Mouse (Mus musculus) forebrain, embryonic 13.5 days (tissue): Measurements from ENCODE around the gene Olfr702. TPM values are rescaled to one million over a fixed set of nuclear protein-coding genes. Genes with fewer than 3 reads are reported as not detected.

Experiments
- ATAC-seq: fragments of 200-750 bp; cut with Nextera tagmentation; 2 replicates; pipeline ENCODE4 v1.8.0; 2017
- H3K27ac ChIP-seq: fragments of 300-500 bp; sonication (generic); 2 replicates; pipeline ENCODE4 v1.5.1; 2015; ENCODE audit warnings: inconsistent platforms, mild to moderate bottlenecking, moderate library complexity
- H3K27me3 ChIP-seq: fragments of 300-500 bp; sonication (generic); 2 replicates; pipeline ENCODE4 v1.6.1; 2015; ENCODE audit warnings: mild to moderate bottlenecking, inconsistent platforms
- H3K36me3 ChIP-seq: fragments of 300-500 bp; sonication (generic); 2 replicates; pipeline ENCODE4 v1.6.1; 2015; ENCODE audit warnings: mild to moderate bottlenecking, inconsistent platforms; ENCODE audit not compliant: poor library complexity, severe bottlenecking
- H3K4me1 ChIP-seq: fragments of 300-500 bp; sonication (generic); 2 replicates; pipeline ENCODE4 v1.6.1; 2015; ENCODE audit warnings: inconsistent platforms
- H3K4me2 ChIP-seq: fragments of 300-500 bp; sonication (generic); 2 replicates; pipeline ENCODE4 v1.6.1; 2015; ENCODE audit warnings: inconsistent platforms, mild to moderate bottlenecking, moderate library complexity
- H3K4me3 ChIP-seq: fragments of 300-500 bp; sonication (generic); 2 replicates; pipeline ENCODE4 v1.5.1; 2015; ENCODE audit warnings: mild to moderate bottlenecking, inconsistent platforms
- H3K9ac ChIP-seq: fragments of 300-500 bp; sonication (generic); 2 replicates; pipeline ENCODE4 v1.6.1; 2015; ENCODE audit warnings: mild to moderate bottlenecking, inconsistent platforms
- H3K9me3 ChIP-seq: fragments of 300-500 bp; sonication (generic); replicated peaks from 2 replicates; pipeline ENCODE4 v1.6.1; 2016; ENCODE audit warnings: inconsistent platforms
- WGBS: fragments of 180-500 bp; shearing (Covaris S2); methylation state at CpG from one replicate; pipeline ENCODE4 v1.1.7; 2015; 5-methylcytosine and 5-hydroxymethylcytosine counted together
- polyA plus RNA-seq: library from polyadenylated mRNA; unstranded; fragments of >200 nt; fragmentation: Nextera tagmentation; extraction: Ambion mirVana; gene quantifications from 2 replicates; pipeline ENCODE4 v1.2.1, GENCODE M21; 2015

The Olfr702 gene
- polyA plus RNA-seq: not detected in 2 replicates

DNA sequence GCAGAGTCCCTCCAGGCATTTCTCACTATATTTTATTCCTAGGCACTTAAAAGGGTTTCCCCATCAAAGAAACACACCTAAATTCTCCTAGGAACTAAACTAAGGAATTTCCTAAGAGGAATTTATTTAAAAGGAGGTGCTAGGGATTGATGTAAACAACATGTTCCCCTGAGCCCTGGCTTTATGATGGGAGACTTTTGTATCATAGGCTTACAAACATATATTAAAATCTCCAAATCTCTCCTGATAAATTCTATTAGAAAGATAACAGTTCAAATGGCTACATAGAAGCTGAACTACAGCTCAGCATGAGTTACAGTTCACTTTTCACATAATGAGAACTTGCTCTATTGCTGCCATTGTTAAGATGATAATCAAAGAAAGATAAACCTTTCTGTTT, at the start of gene Olfr702:
Olfr702 (minus strand) TSS at position 101 of the 400 bp plus-strand sequence.
- Histone ChIP-seq H3K9me3 (no peaks in the 10 kb centered on the region), H3K27ac (no peak within 1 kb of the TSS), H3K36me3 (no peaks in the 10 kb centered on the region)

DNA sequence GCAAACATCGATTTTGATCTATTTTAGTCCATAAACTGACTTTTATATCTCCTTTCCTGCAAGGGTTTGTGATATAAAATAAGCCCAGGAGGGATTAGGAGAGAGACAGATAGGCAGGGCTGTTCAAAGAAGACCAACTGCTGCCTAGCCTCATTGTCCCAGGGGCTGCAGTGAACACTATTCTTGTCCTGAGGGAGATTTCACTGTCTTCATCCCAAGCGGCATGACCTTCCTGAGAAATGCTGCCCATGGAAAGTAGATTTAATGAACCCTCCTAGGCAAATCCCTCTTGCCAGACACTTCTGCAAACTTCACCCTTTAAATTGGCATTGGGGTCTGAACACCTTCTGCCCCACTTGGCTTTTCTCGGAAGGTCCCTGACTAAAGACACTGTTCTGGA, 43.1 kb upstream of the Olfr702 start, which contains the start of gene Olfr705:
Olfr705 (minus strand) TSS at position 101 of the 400 bp plus-strand sequence.
- no peak for ATAC-seq
- Histone ChIP-seq H3K4me2 (no peak within 1 kb of the TSS), H3K27ac (no peak within 1 kb of the TSS), H3K36me3 (no peaks in the 10 kb centered on the region), H3K27me3 (no peaks in the 10 kb centered on the region), H3K9me3 (no peaks in the 10 kb centered on the region), H3K4me3 (no peak within 1 kb of the TSS), H3K4me1 (no peaks in the 10 kb centered on the region), H3K9ac (no peak within 1 kb of the TSS)
- WGBS: 81% methylated on average over 3 of the region's 3 CpGs

More for the DNA sequence above, at the start of gene Olfr702:
- no peak within 1 kb of the TSS for H3K4me2 ChIP-seq
- H3K4me3 ChIP-seq: no peak within 1 kb of the TSS
- no peak for ATAC-seq
- no peaks in the 10 kb centered on the region for H3K27me3 ChIP-seq
- no peaks in the 10 kb centered on the region for H3K4me1 ChIP-seq
- H3K9ac ChIP-seq: no peak within 1 kb of the TSS

DNA sequence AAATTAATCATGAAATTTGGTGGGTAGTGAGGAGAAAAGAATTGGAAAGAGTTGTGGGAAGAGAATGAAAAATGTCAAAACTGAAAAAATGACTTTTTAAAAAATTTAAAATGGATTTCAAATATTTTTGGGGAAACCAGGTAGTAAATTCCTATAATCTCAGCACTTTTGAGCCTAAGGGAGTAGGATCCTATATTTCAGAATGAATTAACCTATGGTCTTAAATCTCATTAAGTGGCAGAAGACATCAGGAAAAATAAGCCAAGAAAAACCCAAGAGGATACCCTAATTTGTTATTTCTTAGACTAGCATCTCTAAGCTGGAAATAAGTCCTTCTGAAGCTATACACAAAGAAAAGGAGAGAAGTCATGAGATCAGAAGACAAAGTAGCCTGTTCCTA, 29.2 kb upstream of the Olfr702 start, which contains the start of gene Olfr704:
Olfr704 (plus strand) TSS at position 301 of the 400 bp plus-strand sequence.
- Histone ChIP-seq H3K9ac (no peak within 1 kb of the TSS), H3K27ac (no peak within 1 kb of the TSS), H3K27me3 (no peaks in the 10 kb centered on the region), H3K36me3 (no peaks in the 10 kb centered on the region), H3K4me2 (no peak within 1 kb of the TSS), H3K9me3 (no peaks in the 10 kb centered on the region), H3K4me3 (no peak within 1 kb of the TSS), H3K4me1 (no peaks in the 10 kb centered on the region)
- no peak for ATAC-seq

DNA sequence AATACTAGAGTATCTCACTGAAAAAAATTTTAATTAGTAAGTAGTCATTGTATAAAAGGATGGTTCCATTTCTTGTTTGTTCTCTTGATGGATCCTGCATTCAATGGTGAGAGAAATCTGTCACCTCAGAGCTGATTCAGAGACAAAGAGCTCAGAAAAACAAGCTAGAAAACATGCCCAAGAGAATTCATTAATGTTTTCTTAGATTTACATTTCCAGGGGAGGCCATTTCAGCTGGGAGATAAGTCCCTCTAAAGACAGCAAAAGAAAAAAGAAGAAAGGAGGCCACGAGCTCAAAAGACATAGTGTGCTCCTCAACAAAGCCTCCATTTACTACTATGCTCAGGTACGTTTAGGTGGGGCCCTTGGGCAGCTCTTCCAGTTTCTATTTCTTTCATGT, 9.4 kb upstream of the Olfr702 start, which contains the start of gene Olfr703:
Olfr703 (plus strand) TSS at position 301 of the 400 bp plus-strand sequence.
- H3K27ac ChIP-seq: no peak within 1 kb of the TSS
- H3K9ac ChIP-seq: no peak within 1 kb of the TSS
- H3K36me3 ChIP-seq: no peaks in the 10 kb centered on the region
- H3K9me3 ChIP-seq: peaks cover 6% of the 10 kb centered on the region; the same call in 1 of the 2 replicates
- no peak within 1 kb of the TSS for H3K4me2 ChIP-seq
- no peaks in the 10 kb centered on the region for H3K4me1 ChIP-seq
- ATAC-seq: no peak
- H3K4me3 ChIP-seq: no peak within 1 kb of the TSS
- 53% methylated on average over 2 of the region's 2 CpGs for WGBS
- no peaks in the 10 kb centered on the region for H3K27me3 ChIP-seq

DNA sequence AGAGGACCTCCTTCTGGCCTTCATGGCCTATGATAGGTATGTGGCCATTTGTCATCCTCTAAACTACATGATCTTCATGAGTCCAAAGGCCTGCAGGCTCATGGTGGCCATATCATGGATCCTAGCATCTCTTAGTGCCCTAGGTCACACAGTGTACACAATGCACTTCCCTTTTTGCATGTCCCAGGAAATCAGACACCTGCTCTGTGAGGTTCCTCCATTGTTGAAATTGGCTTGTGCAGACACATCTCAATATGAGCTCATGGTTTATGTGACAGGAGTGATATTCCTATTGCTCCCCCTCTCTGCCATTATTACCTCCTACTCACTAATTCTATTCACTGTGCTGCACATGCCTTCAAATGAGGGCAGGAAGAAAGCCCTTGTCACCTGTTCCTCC, 15.3 kb downstream of the Olfr702 start:
- Histone ChIP-seq H3K9ac (no peak overlapping the region), H3K4me2 (no peak overlapping the region), H3K4me3 (no peak overlapping the region), H3K27me3 (no peaks in the 10 kb centered on the region), H3K4me1 (no peaks in the 10 kb centered on the region), H3K27ac (no peak overlapping the region), H3K9me3 (no peaks in the 10 kb centered on the region), H3K36me3 (no peaks in the 10 kb centered on the region)
- no peak for ATAC-seq

DNA sequence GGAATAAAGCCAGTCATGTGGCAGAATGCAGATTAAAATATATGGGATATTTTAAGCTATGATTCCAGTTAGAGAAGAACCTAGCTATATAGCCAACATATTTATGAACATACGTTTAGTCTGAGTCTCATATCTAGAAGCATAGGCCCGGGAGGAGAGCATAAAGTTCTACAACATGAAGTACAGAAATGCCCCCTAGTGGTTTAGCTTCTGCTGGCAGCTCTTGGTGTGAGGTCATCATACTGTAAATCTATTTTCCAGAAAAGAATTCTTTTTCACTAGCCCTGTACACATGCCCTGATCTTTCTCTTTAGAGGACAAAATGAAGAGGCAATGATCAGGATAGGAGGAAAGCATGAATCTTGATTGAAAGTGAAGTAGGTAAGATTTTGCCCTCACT, 17.9 kb downstream of the Olfr702 start:
- no peak for ATAC-seq

DNA sequence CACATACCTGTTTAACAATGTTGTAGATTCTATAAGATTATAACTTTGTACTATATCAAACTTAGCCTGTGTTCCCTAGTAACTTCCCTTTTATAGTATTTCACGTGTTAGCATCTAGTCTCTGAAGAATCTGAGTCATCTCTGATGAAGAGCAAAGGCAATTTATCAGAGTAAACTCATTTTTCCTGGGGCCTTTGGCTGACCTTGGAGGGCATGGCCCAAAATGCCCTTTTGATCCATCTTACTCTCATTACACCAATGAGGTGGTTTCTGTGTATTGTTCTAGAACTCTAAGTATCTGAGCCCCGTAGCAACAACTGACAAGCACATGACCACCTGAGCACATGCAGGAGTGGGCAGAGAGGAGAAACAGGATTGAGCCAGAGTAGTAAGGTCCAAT, 19.9 kb downstream of the Olfr702 start, which contains the start of gene Olfr701:
Olfr701 (plus strand) TSS at position 301 of the 400 bp plus-strand sequence.
- Histone ChIP-seq H3K27me3 (no peaks in the 10 kb centered on the region), H3K36me3 (no peaks in the 10 kb centered on the region), H3K27ac (no peak within 1 kb of the TSS), H3K9ac (no peak within 1 kb of the TSS), H3K4me1 (no peaks in the 10 kb centered on the region), H3K4me3 (no peak within 1 kb of the TSS), H3K9me3 (no peaks in the 10 kb centered on the region), H3K4me2 (no peak within 1 kb of the TSS)
- no peak for ATAC-seq
- WGBS: 69% methylated on average over 2 of the region's 2 CpGs

More for the DNA sequence above, 17.9 kb downstream of the Olfr702 start:
- H3K4me1 ChIP-seq: no peaks in the 10 kb centered on the region
- no peak overlapping the region for H3K4me3 ChIP-seq
- no peaks in the 10 kb centered on the region for H3K9me3 ChIP-seq
- no peak overlapping the region for H3K9ac ChIP-seq
- 73% methylated on average over 2 of the region's 2 CpGs for WGBS
- no peaks in the 10 kb centered on the region for H3K27me3 ChIP-seq
- no peak overlapping the region for H3K27ac ChIP-seq
- no peak overlapping the region for H3K4me2 ChIP-seq
- no peaks in the 10 kb centered on the region for H3K36me3 ChIP-seq

DNA sequence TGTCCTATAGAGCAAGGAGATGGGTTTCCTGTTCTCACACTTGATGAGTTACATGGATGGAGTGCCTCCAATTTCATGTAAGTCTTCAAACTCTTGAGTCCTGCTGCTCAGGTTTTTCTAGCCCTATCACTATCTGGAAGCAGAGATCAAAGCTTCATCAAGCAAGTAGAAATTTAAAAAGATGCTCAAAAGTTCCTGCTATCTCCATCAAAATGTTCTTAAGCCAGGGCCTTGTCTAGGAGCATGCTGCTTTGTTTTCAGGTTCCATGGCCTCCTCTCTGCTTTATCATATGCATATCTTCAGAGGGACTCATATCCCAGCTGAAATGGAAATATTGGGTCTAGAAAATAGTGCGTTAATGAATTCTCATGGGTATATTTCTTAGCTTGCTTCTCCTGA, 25.0 kb downstream of the Olfr702 start, which contains the start of gene Olfr700:
Olfr700 (minus strand) TSS at position 101 of the 400 bp plus-strand sequence.
- Histone ChIP-seq H3K4me3 (no peak within 1 kb of the TSS), H3K27ac (no peak within 1 kb of the TSS), H3K27me3 (no peaks in the 10 kb centered on the region), H3K9ac (no peak within 1 kb of the TSS), H3K36me3 (no peaks in the 10 kb centered on the region), H3K9me3 (0 out of 2 replicates have a peak, but pooled peaks cover 4% of the 10 kb centered on the region), H3K4me1 (no peaks in the 10 kb centered on the region), H3K4me2 (no peak within 1 kb of the TSS)
- no peak for ATAC-seq
- 89% methylated on average over 1 of the region's 1 CpGs for WGBS

DNA sequence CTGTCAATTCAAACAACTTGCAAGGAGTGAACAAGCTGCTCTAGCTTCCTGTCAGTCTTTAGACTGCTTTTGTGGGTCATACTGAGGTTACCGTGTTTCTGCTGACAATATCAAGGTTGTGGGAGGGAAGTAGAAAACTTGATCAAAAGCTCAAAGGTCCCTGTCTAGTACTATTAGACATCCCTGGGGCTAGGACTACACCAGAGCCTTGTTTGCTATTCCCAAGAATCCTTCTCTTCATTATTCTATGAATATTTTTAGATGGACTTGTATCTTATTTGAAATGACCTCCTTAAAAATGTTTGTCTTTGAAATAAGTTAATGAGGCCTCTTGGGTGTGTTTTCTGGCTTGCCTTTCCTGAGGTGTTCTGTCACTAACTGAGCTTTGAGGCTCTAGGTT, 40.6 kb downstream of the Olfr702 start, which contains the start of gene Olfr699:
Olfr699 (minus strand) TSS at position 101 of the 400 bp plus-strand sequence.
- Histone ChIP-seq H3K27ac (no peak within 1 kb of the TSS), H3K4me2 (no peak within 1 kb of the TSS), H3K4me3 (no peak within 1 kb of the TSS), H3K9ac (no peak within 1 kb of the TSS), H3K9me3 (peaks cover 8% of the 10 kb centered on the region), H3K27me3 (no peaks in the 10 kb centered on the region), H3K36me3 (no peaks in the 10 kb centered on the region), H3K4me1 (no peaks in the 10 kb centered on the region)
- no peak for ATAC-seq
- 91% methylated on average over 1 of the region's 1 CpGs for WGBS

DNA sequence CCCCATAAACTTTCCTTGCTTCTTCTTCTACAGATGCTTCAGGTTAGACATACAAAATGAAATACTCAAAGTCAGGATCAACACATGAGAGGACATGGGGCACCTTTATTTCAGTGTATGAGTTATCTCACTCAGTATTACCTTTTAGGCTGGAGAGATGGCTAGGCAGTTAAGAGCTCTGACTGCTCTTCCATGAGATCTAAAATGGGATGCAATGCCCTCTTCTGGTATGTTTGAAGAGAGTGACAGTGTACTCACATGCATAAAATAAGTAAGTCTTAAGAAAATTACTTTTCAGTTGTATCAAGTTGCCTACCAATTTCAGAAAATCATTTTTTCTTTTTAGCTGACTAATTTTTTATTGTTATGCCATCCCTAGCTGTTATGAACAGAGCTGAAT, 45.4 kb downstream of the Olfr702 start:
- Histone ChIP-seq H3K36me3 (no peaks in the 10 kb centered on the region), H3K9me3 (peaks cover 3% of the 10 kb centered on the region), H3K4me3 (no peak overlapping the region), H3K27me3 (no peaks in the 10 kb centered on the region), H3K27ac (no peak overlapping the region), H3K4me2 (no peak overlapping the region), H3K4me1 (no peaks in the 10 kb centered on the region), H3K9ac (no peak overlapping the region)
- no peak for ATAC-seq

Other genes starting within 250 kb of the Olfr702 start
- not detected in 2 replicates for gene Olfr693, start 153.3 kb downstream of the Olfr702 start, polyA plus RNA-seq
- gene Olfr694, start 142.1 kb downstream of the Olfr702 start, polyA plus RNA-seq: not detected in 2 replicates
- gene Olfr695, start 117.5 kb downstream of the Olfr702 start, polyA plus RNA-seq: not detected in 2 replicates
- gene Olfr697, start 91.5 kb downstream of the Olfr702 start, polyA plus RNA-seq: not detected in 2 replicates
- gene Olfr698, start 78.5 kb downstream of the Olfr702 start, polyA plus RNA-seq: not detected in 2 replicates
- gene Olfr699, start 40.7 kb downstream of the Olfr702 start, polyA plus RNA-seq: not detected in 2 replicates
- gene Olfr700, start 25.1 kb downstream of the Olfr702 start, polyA plus RNA-seq: not detected in 2 replicates
- gene Olfr701, start 19.8 kb downstream of the Olfr702 start, polyA plus RNA-seq: not detected in 2 replicates
- gene Olfr703, start 9.5 kb upstream of the Olfr702 start, polyA plus RNA-seq: not detected in 2 replicates
- not detected in 2 replicates for gene Olfr704, start 29.3 kb upstream of the Olfr702 start, polyA plus RNA-seq
- gene Olfr705, start 43.0 kb upstream of the Olfr702 start, polyA plus RNA-seq: not detected in 2 replicates
- not detected in 2 replicates for gene Olfr706, start 54.3 kb upstream of the Olfr702 start, polyA plus RNA-seq
- gene Olfr707, start 67.3 kb upstream of the Olfr702 start, polyA plus RNA-seq: not detected in 2 replicates
- gene Olfr1532-ps1, start 74.1 kb upstream of the Olfr702 start, polyA plus RNA-seq: not detected in 2 replicates
- not detected in 2 replicates for gene Olfr709-ps1, start 98.3 kb upstream of the Olfr702 start, polyA plus RNA-seq
- gene Olfr710, start 114.4 kb upstream of the Olfr702 start, polyA plus RNA-seq: not detected in 2 replicates
- not detected in 2 replicates for gene Olfr6, start 130.0 kb upstream of the Olfr702 start, polyA plus RNA-seq
- not detected in 2 replicates for gene Olfr711, start 141.6 kb upstream of the Olfr702 start, polyA plus RNA-seq
- not detected in 2 replicates for gene Olfr2, start 172.2 kb upstream of the Olfr702 start, polyA plus RNA-seq
- not detected in 2 replicates for gene Olfr713, start 197.3 kb upstream of the Olfr702 start, polyA plus RNA-seq
- gene Olfr714, start 237.1 kb upstream of the Olfr702 start, polyA plus RNA-seq: not detected in 2 replicates